Mouse (Mus musculus) MEL (cell line): ENCODE results near the gene Hmcn2.

Experiments
- CTCF ChIP-seq, 3 experiments: IDR thresholded peaks in 2 of 3; conservative IDR thresholded peaks in 1 of 3; 2 replicates each; pipeline ENCODE4 v1.5.1; 2011 to 2012; ENCODE audit warnings: low read length in 3 of 3, low read depth in 2 of 3, mild to moderate bottlenecking in 2 of 3, improper control_type of control experiment in 1 of 3, inconsistent platforms in 1 of 3, mixed read lengths in 1 of 3, moderate library complexity in 1 of 3; ENCODE audit not compliant: control insufficient read depth in 1 of 3, insufficient read depth in 1 of 3, poor library complexity in 1 of 3, severe bottlenecking in 1 of 3
- EP300 ChIP-seq, 2 experiments: IDR thresholded peaks; 2 replicates each; pipeline ENCODE4 v1.6.1; 2011; ENCODE audit warnings: improper control_type of control experiment in 2 of 2, low read length in 2 of 2, low read depth in 1 of 2, mild to moderate bottlenecking in 1 of 2
- ETS1 ChIP-seq: IDR thresholded peaks from 2 replicates; pipeline ENCODE4 v1.6.1; 2012; ENCODE audit warnings: low read depth, mild to moderate bottlenecking, inconsistent platforms, low read length, improper control_type of control experiment, moderate library complexity
- GATA1 ChIP-seq: IDR thresholded peaks from 2 replicates; pipeline ENCODE4 v1.6.1; 2011; ENCODE audit warnings: low read depth, low read length, improper control_type of control experiment
- MAZ ChIP-seq: IDR thresholded peaks from 2 replicates; pipeline ENCODE4 v1.6.1; 2012; ENCODE audit warnings: low read depth, mild to moderate bottlenecking, inconsistent platforms, low read length, improper control_type of control experiment
- NRF1 ChIP-seq: IDR thresholded peaks from 2 replicates; pipeline ENCODE4 v1.6.1; 2014; ENCODE audit warnings: low read depth, mild to moderate bottlenecking, inconsistent platforms, low read length, improper control_type of control experiment, moderate library complexity; ENCODE audit not compliant: poor library complexity, insufficient read depth, severe bottlenecking
- POLR2A ChIP-seq, 2 experiments: IDR thresholded peaks; 2 replicates each; pipeline ENCODE4 v1.6.1; 2011 to 2012; ENCODE audit warnings: low read length in 2 of 2, mild to moderate bottlenecking in 2 of 2, control low read depth in 1 of 2, improper control_type of control experiment in 1 of 2, low read depth in 1 of 2, moderate library complexity in 1 of 2; ENCODE audit not compliant: control insufficient read depth in 1 of 2, insufficient read depth in 1 of 2, poor library complexity in 1 of 2
- POLR2AphosphoS5 ChIP-seq: IDR thresholded peaks from 2 replicates; pipeline ENCODE4 v1.6.1; 2012; ENCODE audit warnings: low read depth, borderline replicate concordance, mild to moderate bottlenecking, inconsistent platforms, low read length, moderate library complexity, mixed read lengths
- TBP ChIP-seq: IDR thresholded peaks from 2 replicates; pipeline ENCODE4 v1.8.0; 2011; ENCODE audit warnings: low read depth, low read length, improper control_type of control experiment
- USF1 ChIP-seq: IDR thresholded peaks from 2 replicates; pipeline ENCODE4 v1.6.1; 2014; ENCODE audit warnings: low read depth, mild to moderate bottlenecking, inconsistent platforms, low read length, improper control_type of control experiment, moderate library complexity
- ZKSCAN1 ChIP-seq: IDR thresholded peaks from 2 replicates; pipeline ENCODE4 v1.6.1; 2012; ENCODE audit warnings: low read depth, mild to moderate bottlenecking, inconsistent platforms, low read length, improper control_type of control experiment, moderate library complexity
- ZNF384 ChIP-seq: IDR thresholded peaks from 2 replicates; pipeline ENCODE4 v1.6.1; 2012; ENCODE audit warnings: low read depth, mild to moderate bottlenecking, inconsistent platforms, low read length, improper control_type of control experiment

DNA sequence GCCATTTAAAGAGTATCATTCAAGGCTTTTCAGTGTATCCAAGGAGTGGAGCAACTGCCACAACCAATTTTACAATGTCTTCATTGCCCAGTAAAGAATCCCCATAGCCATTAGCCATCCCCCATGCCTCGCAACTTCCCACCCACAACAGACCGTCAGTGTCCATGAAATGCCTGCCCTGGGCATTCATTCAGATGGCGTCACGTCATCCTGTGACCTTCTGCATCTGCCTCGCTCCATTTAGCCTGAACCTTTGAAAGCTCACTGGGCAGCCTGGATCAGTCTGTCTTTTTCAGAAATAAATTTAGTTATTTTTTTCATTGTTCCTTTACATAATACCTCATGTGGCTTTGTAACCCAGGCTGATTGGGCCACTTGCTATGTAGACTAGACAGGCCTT lies 103.8 kb downstream of the Hmcn2 start:
- TF ChIP-seq POLR2A (IDR thresholded peaks at IDR 0.05; ENCODE audit: control insufficient read depth in 1 of 2, insufficient read depth in 1 of 2, low read depth in 1 of 2, low read length in 2 of 2, poor library complexity in 1 of 2) (no peak), CTCF (IDR thresholded peaks at IDR 0.05 in 2 of 3, conservative IDR thresholded peaks at IDR 0.05 in 1 of 3; ENCODE audit: control insufficient read depth in 1 of 3, insufficient read depth in 1 of 3, low read depth in 2 of 3, low read length in 3 of 3, poor library complexity in 1 of 3, severe bottlenecking in 1 of 3) (no peak), MAZ (no peak), USF1 (no peak), TBP (no peak), POLR2AphosphoS5 (no peak), EP300 (IDR thresholded peaks at IDR 0.05; ENCODE audit: low read depth in 1 of 2, low read length in 2 of 2) (no peak), GATA1 (no peak), ZKSCAN1 (no peak), NRF1 (no peak), ZNF384 (no peak), ETS1 (no peak)
